Mouse (Mus musculus): Measurements from ENCODE around the gene Chn2.

Chn2 gene

GRCm38 (mm10) chr6:54284167-54284711, 244.9 kb downstream of the Chn2 start:
- DNase-seq (ENCODE audit: low spot score in 2 of 2): no peak

GRCm38 (mm10) chr6:54286813-54287212, 247.5 kb downstream of the Chn2 start:
- no peak for DNase-seq (ENCODE audit: low spot score in 2 of 2)

- DNase-seq (ENCODE audit: low spot score in 2 of 2): no peak
These were observed 250.6 kb downstream of the Chn2 start for GRCm38 (mm10) chr6:54289774-54290500.

GRCm38 (mm10) chr6:54297231-54297630, 257.9 kb downstream of the Chn2 start:
- DNase-seq (ENCODE audit: low spot score in 2 of 2): no peak

- no peak for DNase-seq (ENCODE audit: low spot score in 2 of 2)
These were observed 260.1 kb downstream of the Chn2 start for GRCm38 (mm10) chr6:54299417-54299816.

- no peak for DNase-seq (ENCODE audit: low spot score in 2 of 2)
These were observed 266.4 kb downstream of the Chn2 start for GRCm38 (mm10) chr6:54305777-54306176.

- DNase-seq (ENCODE audit: low spot score in 2 of 2): no peak
These were observed 273.7 kb downstream of the Chn2 start for GRCm38 (mm10) chr6:54313071-54313470.

GRCm38 (mm10) chr6:54318618-54319017, 279.3 kb downstream of the Chn2 start:
- DNase-seq (ENCODE audit: low spot score in 2 of 2): no peak

- no peak for DNase-seq (ENCODE audit: low spot score in 2 of 2)
These were observed 279.8 kb downstream of the Chn2 start for GRCm38 (mm10) chr6:54319198-54319597.

GRCm38 (mm10) chr6:54320236-54320635, 280.9 kb downstream of the Chn2 start:
- no peak for DNase-seq (ENCODE audit: low spot score in 2 of 2)

- no peak for DNase-seq (ENCODE audit: low spot score in 2 of 2)
These were observed 286.0 kb downstream of the Chn2 start, which contains the start of gene Prr15 for GRCm38 (mm10) chr6:54325246-54325885. TSS of gene Prr15 (plus strand) at chr6:54325835.

GRCm38 (mm10) chr6:54326671-54327625, 287.6 kb downstream of the Chn2 start:
- DNase-seq (ENCODE audit: low spot score in 2 of 2): no peak

- no peak for DNase-seq (ENCODE audit: low spot score in 2 of 2)
These were observed 288.3 kb downstream of the Chn2 start for GRCm38 (mm10) chr6:54327626-54328003.

- no peak for DNase-seq (ENCODE audit: low spot score in 2 of 2)
These were observed 289.4 kb downstream of the Chn2 start for GRCm38 (mm10) chr6:54328783-54329182.

GRCm38 (mm10) chr6:54329598-54329997, 290.2 kb downstream of the Chn2 start:
- DNase-seq (ENCODE audit: low spot score in 2 of 2): no peak

- DNase-seq (ENCODE audit: low spot score in 2 of 2): no peak
These were observed 290.8 kb downstream of the Chn2 start for GRCm38 (mm10) chr6:54330166-54330565.

- DNase-seq (ENCODE audit: low spot score in 2 of 2): no peak
These were observed 292.4 kb downstream of the Chn2 start for GRCm38 (mm10) chr6:54331765-54332164.

- DNase-seq (ENCODE audit: low spot score in 2 of 2): no peak
These were observed 292.8 kb downstream of the Chn2 start for GRCm38 (mm10) chr6:54332203-54332602.

GRCm38 (mm10) chr6:54333116-54333651, 293.8 kb downstream of the Chn2 start:
- no peak for DNase-seq (ENCODE audit: low spot score in 2 of 2)

GRCm38 (mm10) chr6:54333652-54334396, 294.5 kb downstream of the Chn2 start:
- DNase-seq (ENCODE audit: low spot score in 2 of 2): no peak

- DNase-seq (ENCODE audit: low spot score in 2 of 2): no peak
These were observed 298.0 kb downstream of the Chn2 start for GRCm38 (mm10) chr6:54337321-54337720.

All from spleen, postnatal 4 days (tissue).